Mouse (Mus musculus): ENCODE results near the gene Atp6v1g1.

Gene Atp6v1g1

DNA sequence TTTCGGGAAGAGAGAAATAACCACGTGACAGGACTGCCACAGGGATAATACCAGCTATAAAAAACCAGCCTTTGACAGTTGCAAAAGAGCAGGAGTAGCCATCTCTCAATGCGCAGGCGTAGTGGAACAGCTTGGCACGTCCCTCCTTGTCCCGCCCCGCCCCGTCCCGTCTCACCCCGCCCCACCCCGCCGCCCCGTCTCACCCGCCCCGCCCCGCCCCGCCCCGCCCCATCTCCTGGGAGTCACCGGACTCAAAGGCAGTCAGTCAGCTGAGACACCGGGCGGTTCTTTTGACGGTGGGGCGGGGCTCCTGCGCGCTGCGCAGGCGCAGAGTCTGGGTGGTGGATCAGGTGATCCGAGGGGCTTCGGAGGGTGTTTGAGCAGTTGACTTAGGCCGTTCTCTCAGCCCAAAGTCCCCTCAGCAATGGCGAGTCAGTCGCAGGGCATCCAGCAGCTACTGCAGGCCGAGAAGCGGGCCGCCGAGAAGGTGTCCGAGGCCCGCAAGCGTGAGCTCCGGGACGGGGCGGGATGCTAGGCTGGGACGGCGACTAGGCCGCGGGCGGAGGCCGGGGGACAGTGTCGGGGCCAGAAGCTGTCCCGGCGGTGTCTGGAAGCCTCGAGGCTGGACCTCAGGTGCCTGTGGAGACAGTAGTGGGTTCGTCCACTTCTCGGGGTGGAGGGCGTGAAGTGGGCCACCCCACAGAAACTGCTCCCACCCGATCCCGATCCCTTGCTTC lies at the start of gene Atp6v1g1:
Gene Atp6v1g1 (plus strand): TSS at position 279 of the 737 bp plus-strand sequence.
- peak; percentile 97 for DNase-seq

- DNase-seq, result peak; percentile 69
Measured at GRCm38 (mm10) chr4:63494967-63495914, 49.3 kb upstream of the Atp6v1g1 start.

DNA sequence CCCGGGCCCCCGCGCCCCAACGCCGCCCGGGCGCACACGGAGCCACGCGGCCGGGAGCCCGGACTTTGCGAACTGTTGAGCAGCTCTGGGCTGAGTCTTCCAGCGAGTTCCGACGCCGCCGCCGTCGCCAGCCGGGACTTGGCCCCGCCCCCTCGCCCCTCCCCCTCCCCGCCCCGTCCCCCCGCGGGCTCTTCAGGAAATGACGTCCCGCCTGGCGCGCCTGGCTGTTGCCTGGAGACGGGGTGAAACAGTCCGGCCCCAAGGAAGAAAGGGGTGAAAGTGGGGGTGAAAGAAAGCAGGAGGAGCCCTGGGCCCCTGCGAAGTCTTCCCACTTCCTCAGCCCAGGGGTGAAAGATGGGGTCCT lies 48.7 kb upstream of the Atp6v1g1 start, which contains the start of gene Whrn:
Gene Whrn (minus strand): TSS at position 77 of the 364 bp plus-strand sequence.
- peak; percentile 91 for DNase-seq

GRCm38 (mm10) chr4:63496312-63496711 lies 48.3 kb upstream of the Atp6v1g1 start:
- DNase-seq, result no peak

DNA sequence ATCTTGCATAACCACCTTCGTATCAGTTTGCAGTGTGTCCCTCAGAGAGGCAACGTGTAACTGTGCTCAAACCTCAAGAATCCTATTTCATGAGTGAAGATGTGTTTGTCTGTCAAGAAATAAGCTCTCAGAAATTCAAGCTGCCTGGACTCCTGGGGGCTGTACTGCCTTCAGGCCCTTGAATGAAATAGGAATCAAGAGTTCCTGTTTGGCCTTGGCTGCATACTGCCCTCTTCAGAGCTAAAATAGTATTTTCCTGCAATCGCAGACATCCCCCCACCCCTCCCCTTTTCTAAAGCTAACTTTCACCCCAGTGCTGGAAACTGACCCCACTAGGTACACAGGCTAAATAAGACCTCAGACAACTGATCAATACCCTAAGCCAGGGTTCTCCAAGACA lies 46.2 kb upstream of the Atp6v1g1 start:
- no peak for DNase-seq

- DNase-seq, result no peak
Measured at GRCm38 (mm10) chr4:63501050-63501449, 43.5 kb upstream of the Atp6v1g1 start.

- no peak for DNase-seq
Measured at GRCm38 (mm10) chr4:63503949-63504348, 40.6 kb upstream of the Atp6v1g1 start.

- no peak for DNase-seq
Measured at GRCm38 (mm10) chr4:63507478-63507877, 37.1 kb upstream of the Atp6v1g1 start.

DNA sequence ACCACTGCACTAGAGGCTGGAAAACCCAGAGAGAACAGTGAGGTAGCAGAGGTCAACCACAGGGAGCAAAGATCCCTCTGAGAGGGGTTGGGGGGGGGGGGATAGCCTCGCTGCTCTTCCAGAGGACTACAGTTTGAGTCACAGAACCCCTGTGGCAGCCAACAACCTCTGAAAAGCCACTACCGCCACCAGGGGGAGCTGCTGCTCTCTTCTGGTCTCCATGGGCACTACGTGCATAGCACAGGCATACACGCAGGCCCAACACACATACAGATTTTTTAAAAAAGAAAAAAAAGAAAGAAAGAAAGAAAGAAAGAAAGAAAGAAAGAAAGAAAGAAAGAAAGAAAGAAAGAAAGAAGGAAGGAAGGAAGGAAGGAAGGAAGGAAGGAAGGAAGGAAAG lies 36.3 kb upstream of the Atp6v1g1 start:
- DNase-seq, result peak; percentile 88

DNA sequence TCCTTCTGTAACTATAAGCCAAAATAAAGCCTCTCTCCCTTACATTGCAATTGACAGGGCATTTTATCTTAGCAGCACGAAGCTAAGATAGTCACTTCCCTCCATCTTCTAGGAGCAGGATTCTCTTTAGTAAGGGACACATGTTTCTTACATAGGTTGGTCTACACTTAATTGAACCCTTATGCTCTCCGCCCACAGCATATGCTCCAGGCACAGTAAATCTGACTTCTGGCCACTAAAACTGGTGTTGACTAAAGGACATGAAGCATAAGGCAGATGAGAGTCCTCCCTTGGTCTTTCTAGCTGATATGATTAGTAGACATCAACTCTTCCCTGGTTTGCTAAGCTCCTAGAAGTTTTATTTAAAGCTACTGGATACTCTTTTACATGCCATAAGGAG lies 31.7 kb upstream of the Atp6v1g1 start:
- no peak for DNase-seq

DNA sequence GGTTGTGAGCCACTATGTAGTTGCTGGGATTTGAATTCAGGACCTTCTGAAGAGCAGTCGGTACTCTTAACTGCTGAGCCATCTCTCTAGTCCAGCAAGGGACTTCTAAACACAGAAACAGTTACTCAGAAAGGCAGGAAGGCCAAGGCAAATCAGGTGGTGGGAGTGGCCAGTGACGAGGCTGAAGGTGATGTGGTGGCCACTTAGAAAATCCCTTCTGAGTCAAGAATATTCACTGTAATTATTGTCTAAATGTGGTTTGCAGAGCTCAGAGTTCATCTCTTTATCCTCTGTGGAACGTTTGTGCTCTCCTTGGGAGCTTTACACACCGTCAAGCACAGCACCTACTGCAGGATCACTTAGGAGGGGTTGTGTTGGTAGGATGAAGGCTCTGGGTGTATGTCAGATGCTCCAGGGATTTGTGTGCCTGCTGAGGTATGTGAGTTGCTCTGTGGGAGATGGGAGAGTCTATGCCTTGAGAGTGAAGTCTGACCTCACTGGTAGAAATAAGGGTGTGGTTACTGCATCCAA lies 30.1 kb upstream of the Atp6v1g1 start:
- peak; percentile 20 for DNase-seq

GRCm38 (mm10) chr4:63515021-63515420 lies 29.6 kb upstream of the Atp6v1g1 start:
- DNase-seq, result no peak

DNA sequence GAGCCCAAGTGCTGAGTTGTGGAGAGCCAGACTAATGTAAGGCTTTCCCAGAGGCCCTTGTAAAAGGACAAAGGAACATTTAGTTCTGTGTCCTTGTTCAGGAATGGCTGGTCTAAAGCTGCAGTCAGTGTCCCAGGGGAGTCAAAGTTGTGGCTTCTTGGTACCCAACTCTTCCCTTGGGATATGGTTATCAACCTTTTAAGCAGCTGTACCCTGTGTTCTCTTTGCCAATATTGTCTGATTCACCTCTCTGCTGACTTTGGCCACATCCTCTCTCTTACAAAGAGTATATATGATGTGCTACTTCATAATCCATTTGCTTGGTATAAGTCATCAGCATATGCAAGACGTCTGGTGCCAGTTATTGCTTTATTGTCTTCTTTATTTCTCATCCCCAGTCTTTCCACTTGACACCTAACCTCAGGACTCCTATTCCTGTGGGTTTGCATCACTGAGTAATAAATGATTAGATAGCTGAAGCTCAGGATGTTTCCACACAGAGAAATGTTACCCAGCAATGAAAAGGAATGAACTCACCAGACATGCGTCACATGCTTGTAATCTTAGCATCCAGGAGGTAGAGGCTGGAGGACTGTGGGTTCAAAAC lies 22.7 kb upstream of the Atp6v1g1 start:
- DNase-seq, result no peak

- DNase-seq, result no peak
Measured at GRCm38 (mm10) chr4:63525514-63525913, 19.1 kb upstream of the Atp6v1g1 start.

DNA sequence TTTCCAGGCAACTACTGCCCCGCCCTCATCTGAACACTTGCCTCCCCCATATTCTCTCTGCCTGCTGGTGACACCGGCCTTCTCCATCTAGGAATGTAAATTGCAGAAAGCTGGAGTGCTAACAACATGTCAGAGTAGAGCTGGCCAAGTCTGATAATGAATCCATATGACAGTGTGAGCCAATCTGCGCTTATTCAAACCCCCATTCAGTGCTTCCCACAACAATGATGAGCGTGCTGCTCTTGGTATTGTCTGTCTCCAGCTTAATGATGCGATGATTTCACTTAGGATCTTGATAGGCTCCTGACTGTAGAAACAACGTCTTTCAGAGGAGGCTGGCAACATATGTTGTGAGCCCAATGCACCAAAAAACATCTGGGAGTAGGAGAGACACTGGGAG lies 15.6 kb upstream of the Atp6v1g1 start:
- no peak for DNase-seq

DNA sequence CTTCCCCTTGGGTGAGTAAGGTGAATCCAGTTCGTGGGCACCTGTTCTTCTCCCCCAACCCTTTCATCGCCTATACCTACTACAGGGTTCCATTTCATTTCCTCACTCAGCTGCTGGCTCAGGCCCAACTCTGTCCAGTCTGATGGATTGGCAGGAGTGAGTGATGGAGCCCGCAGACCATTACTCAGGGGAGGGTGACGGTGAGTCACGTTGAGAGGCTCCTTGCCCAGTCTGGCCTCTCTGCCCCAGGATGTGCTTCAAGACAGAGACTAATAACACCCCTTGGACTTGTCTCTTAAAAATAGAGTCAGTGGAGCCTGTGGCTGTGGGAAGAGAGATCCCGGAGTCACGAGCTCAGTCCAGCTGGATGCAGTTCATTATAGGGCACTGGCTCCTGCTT lies 14.2 kb upstream of the Atp6v1g1 start:
- no peak for DNase-seq

GRCm38 (mm10) chr4:63537602-63538001 lies 7.0 kb upstream of the Atp6v1g1 start:
- no peak for DNase-seq

- no peak for DNase-seq
Measured at GRCm38 (mm10) chr4:63542209-63542608, 2.4 kb upstream of the Atp6v1g1 start.

DNA sequence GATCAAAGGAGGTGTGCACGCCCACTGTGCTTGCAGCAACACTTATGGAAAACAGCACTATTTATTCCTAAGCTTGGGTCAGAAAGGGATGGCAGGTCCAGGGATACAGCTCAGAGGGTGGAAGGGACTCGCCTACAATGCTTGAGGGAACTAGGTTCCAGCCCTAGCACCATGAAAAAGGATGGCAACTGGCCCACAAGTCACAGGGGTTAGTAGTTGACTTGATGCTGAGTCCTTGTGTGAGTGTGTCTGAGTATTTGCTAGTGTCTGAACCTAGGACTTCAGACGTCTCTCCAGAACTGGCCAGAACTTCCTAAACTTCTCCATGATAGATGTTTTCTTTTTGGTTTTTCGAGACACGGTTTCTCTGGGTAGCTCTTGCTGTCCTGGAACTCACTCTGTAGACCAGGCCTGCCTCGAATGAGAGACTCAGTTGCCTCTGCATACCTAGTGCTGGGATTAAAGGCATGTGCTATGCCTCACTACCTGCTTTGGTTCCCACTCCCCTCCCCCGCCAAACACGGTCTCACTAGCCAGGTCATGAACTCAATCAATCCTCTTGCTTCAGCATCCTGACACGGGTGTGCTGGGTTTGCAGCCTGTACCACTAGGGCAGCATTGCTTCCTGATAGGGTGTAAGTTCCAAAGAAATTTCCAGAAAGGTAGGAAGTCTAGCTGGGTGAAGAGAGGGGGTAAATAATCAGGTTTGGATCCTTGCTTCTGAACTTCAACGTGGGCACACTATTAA lies 652 bp upstream of the Atp6v1g1 start:
- peak; percentile 51 for DNase-seq

GRCm38 (mm10) chr4:63545231-63545958 lies 823 bp downstream of the Atp6v1g1 start:
- DNase-seq, result no peak

DNA sequence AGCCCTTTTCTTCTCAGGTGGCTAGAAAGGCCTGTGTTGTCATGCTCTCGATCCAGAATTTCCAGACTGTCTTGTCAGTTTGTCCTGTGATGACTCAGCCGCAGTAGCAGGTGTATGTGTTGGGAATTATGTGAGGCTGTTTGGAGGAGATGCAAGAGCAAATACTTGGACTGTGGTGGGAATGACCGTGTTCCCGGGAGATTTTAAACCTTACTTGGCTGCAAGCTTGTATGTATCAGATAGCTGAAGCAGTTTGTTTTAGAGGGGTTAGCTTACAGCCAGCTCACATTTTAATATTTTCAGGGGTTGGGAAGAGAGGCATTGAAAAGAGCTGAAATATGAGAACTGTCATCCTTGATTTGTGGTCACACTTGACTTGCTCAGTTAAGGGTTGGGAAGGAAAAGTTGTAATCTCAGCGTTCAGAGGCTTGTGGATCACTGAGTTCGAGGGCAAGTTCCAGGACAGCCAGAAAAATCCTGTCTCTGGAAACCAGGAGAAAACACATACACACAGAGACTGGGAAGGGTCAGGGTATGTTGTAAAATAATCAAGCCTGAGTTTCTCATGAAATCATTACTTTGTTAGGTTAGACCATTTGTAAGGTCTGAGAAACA lies 2.0 kb downstream of the Atp6v1g1 start:
- DNase-seq, result no peak
